Mouse (Mus musculus) kidney, adult 11 months (tissue): Measurements from ENCODE around the gene Zfp318.

Experiments used
- DNase-seq: peaks from one replicate; pipeline ENCODE4 v3.0.0; 2022

Gene Zfp318

DNA sequence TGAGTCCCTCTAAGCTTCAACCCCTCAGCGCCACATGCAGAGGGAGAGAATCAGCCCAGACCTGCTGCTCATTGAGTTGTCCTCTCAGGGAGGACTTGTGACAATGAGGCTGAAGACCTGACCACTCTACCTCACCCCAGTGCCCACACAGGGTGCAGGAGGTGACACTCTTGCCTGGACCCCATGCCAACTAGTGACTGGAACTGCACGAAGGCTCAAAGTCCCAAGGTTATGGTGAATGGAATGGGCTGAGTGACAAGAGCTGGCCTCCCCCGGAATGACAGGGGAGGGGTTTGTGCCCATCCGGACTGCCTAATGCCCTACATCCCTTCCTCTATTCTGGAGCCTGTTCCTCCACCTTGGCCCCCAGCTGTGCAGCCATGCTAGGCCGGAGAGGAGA, 69.2 kb downstream of the Zfp318 start:
- DNase-seq = peak; percentile 76

DNA sequence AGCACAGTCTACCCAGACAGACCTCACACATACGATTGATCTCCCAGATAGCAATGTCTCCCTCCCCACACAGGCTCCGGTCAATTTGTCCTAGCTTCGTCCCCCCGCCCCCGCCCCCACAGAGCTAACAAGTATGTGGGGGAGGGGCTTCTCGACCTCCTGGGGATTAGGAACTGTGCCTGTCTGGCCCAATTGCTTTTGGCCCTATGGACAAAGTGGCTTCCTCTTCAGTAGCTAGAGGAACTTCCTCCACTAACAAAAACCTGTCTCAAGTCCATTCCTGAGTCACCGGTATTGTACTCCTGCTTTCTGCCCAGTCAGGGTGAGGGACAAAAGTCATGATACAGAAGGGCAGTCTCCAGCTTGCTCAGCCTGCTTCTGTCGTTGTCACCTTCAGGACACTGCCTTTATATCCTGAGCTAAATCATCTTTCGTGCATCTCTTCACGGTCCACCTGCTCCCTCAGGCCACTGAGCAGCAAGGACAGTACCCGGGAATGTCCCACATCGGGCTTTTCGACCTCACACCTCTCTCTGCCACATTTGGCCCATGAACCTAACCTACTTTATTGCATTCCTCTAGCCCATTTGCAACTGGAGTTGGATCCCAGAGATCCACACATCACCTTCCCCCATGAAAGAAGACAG, 69.9 kb downstream of the Zfp318 start:
- DNase-seq = peak; percentile 56

DNA sequence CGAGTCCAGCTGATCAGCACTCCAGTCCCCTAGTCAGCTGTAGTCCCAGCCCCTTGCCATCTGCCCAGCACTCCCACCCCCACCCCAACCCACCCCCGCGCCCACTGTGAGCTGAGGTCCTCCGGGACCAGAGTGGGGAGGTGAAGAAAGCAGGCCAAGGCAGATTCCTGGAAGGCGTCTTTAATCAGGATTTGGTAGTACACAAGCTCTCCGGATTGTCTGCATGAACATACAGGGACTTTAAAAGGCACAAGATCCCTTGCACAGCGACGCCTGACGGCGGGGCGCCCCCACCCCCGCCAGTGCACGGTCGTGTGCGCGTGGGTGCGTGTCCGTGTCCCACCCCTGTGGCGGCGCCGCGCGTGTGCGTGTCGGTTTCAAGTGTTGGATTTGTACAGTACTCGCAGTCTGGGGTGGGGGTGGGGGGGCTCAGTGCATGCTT, 70.5 kb downstream of the Zfp318 start:
- no peak for DNase-seq

DNA sequence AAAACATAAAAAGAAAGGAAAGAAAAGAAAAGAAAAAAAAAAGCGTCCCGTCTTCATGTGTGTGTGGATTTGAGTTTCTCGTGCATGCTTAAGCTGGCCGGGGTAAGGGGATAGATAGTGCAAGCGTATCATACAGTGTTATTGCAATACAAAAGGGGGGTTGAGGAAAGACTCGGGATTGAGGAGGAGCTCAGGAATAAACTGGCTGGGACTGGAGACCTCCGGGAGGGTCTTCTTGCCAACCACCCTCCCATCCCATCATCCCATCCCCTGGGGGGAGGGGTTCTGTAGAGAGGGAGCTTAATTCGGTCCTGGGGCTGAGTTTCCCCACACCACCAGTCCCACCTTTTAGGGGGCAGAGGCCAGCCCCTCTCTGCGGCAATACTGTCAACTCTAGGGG, 71.0 kb downstream of the Zfp318 start:
- no peak for DNase-seq

DNA sequence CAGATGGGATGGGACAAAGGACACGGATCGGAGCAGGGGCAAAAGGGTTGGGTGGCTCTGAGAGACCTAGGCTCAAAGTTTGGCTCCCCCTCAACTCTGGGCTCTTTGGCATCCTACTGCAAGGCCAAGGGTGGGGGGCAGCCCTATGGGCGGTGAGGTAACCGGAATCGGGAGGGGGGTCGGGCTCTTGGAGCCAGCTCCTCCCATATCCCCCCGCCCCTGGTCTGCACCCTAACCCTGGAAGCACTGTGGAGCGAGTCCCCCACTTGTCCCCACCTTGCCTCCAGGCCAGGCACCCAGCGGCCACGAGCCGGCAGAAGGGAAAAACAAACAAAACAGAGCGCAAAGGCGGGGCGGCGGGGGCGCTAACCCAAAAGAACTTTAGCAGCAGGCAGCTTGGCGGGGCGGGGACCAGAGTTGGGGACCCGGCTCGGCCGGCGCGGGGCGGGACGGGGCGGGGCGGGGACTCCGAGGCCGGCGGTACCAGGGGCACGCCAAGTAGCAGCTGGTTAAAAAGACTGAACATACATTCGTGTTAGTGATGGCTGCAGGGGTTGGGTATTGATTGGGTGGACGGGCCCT, 71.7 kb downstream of the Zfp318 start:
- no peak for DNase-seq

DNA sequence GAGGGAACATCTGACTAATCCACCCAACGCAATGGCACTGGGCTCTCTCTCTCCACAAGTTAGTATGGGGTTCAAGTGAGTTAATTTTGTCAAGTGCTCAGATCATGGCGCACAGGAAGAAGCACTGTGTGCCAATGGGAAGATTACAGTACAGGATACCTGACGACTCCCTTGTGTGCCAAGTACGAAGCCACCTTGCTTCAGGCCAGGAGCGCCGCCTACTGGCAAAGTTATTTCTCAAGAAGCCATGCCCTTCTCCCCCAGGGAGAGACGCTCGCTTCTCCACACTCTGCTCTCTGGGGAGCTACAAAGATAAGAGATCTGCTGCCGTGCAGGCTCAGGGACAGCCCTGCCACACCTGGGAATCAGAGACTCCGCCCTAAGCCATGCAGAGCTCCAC, 74.3 kb downstream of the Zfp318 start:
- DNase-seq = peak; percentile 41

DNA sequence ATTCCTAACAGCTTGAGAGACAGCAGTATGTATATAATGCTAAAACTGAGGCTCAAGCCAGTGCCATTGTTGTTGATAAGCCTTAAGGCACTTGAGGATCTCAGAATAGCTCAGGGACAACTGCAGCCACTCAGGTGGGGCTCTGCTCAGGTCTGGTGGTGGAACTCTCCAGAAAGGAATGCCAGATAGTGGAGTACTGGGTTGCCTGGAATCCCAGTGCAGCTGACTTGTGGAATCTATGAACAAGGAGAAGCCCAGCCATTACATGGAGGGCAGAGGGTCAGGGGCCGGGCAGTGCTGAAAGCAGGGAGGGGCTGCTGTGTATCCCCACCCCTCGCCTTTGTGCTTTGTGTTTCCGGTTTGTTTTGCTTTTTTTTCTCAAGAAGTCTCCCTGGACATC, 74.9 kb downstream of the Zfp318 start:
- no peak for DNase-seq

DNA sequence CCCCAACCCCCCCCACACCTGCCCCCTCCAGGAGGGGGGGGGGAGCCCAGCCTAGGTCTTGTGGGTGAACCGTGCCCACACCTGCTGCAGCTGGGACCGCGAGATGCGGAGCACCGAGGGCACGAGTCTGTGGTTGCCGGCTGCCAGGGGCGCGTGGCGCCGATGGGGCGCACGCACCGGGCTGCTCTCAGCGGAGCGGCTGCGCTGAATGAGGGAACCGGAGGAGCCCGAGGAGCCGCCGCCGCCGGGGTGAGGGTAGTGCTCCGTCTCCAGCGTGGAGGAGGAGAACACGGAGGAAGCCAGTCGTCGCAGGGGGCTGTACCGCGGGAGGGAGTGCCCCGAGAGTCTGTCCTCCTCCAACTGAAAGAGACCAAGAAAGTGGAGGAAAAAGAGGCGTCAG, 77.1 kb downstream of the Zfp318 start:
- DNase-seq = no peak

DNA sequence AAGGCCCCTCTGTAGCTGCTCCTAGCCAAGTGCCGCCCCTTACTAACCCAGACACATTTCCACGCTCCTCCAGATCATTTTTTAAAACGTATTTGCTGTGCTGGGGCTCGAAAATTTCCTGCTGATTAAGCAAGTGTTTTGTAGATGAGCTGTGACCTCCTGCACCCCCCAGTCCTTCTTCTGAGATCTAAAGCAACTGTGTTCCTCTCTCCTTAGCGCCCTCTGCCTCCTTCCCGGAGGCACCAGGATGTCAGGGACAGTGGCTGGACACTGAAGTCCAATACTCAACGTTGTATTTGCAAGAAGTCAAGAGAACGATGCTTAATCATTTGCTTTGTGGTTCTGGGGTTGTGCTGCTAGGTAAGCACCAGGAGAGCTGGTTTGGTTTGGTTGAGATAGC, 77.8 kb downstream of the Zfp318 start:
- DNase-seq = no peak

DNA sequence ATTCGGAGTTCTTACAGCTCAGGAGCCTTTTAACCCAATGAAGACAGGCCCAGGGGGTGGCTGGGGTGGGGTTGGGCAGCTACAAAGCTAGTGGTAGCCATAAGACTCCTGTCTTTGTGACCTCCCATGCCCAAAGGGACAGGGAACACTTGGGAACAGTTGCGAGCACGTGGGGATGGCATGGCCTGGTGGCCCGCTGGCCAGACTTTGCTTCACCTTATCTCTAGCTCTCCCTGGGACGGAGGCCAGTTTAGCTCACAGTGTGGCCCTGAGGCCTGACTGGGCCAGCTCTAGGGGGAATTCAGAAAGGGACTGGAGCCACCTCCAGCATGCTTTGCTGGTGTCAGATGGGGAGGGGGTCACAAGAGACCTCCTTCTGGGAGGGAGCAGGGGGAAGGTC, 78.7 kb downstream of the Zfp318 start:
- no peak for DNase-seq

DNA sequence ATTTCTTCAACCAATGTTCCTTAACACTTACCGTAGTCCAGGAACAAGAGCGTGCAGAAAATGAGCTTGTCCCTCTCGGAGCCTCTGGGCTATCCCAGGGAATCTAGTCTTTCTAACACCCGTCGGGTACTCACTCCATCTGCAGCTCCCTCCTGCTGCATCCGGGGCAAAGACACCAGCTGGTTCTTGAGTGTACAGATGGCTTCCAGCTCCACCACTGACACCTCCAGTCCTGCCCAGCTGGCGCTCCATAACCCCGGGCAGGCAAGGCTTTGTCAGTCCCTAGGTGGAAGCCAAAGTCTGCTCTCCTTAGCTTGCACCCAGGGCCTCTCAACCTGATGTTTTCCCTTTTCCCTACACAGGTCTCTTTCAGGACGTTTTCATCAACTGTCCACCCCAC, 84.3 kb downstream of the Zfp318 start:
- DNase-seq = no peak
